Mouse (Mus musculus) midbrain, embryonic 15.5 days (tissue): ENCODE data around the gene Zfp367. TPM values are rescaled to one million over a fixed set of nuclear protein-coding genes. Genes with fewer than 3 reads are reported as not detected.

Source experiments
- ATAC-seq: fragments of 200-750 bp; cut with Nextera tagmentation; replicated peaks from 2 replicates; pipeline ENCODE4 v1.8.0; 2017; ENCODE audit warnings: moderate TSS enrichment
- H3K27ac ChIP-seq: fragments of 300-500 bp; sonication (generic); 2 replicates; pipeline ENCODE4 v1.5.1; 2015; ENCODE audit warnings: mild to moderate bottlenecking, inconsistent platforms
- H3K27me3 ChIP-seq: fragments of 300-500 bp; sonication (generic); replicated peaks from 2 replicates; pipeline ENCODE4 v1.6.1; 2015; ENCODE audit warnings: inconsistent platforms
- H3K36me3 ChIP-seq: fragments of 300-500 bp; sonication (generic); replicated peaks from 2 replicates; pipeline ENCODE4 v1.6.1; 2015; ENCODE audit warnings: inconsistent platforms
- H3K4me1 ChIP-seq: fragments of 300-500 bp; sonication (generic); 2 replicates; pipeline ENCODE4 v1.6.1; 2015; ENCODE audit warnings: inconsistent platforms
- H3K4me2 ChIP-seq: fragments of 300-500 bp; sonication (generic); 2 replicates; pipeline ENCODE4 v1.6.1; 2015; ENCODE audit warnings: inconsistent platforms, mild to moderate bottlenecking, moderate library complexity
- H3K4me3 ChIP-seq: fragments of 300-500 bp; sonication (generic); 2 replicates; pipeline ENCODE4 v1.5.1; 2015; ENCODE audit warnings: mild to moderate bottlenecking, inconsistent platforms
- H3K9ac ChIP-seq: fragments of 300-500 bp; sonication (generic); 2 replicates; pipeline ENCODE4 v1.6.1; 2015; ENCODE audit warnings: mild to moderate bottlenecking, inconsistent platforms
- H3K9me3 ChIP-seq: fragments of 300-500 bp; sonication (generic); 2 replicates; pipeline ENCODE4 v1.6.1; 2016; ENCODE audit warnings: inconsistent platforms
- WGBS: fragments of 180-500 bp; shearing (Covaris S2); methylation state at CpG from one replicate; pipeline ENCODE4 v1.1.7; 2015; ENCODE audit warnings: mixed read lengths; 5-methylcytosine and 5-hydroxymethylcytosine counted together
- polyA plus RNA-seq: library from polyadenylated mRNA; unstranded; fragments of >200 nt; fragmentation: Nextera tagmentation; extraction: Ambion mirVana; gene quantifications from 2 replicates; pipeline ENCODE4 v1.2.1, GENCODE M21; 2015

Gene Zfp367
- polyA plus RNA-seq, 1 experiment from 2014 or later = 4.9 TPM

DNA sequence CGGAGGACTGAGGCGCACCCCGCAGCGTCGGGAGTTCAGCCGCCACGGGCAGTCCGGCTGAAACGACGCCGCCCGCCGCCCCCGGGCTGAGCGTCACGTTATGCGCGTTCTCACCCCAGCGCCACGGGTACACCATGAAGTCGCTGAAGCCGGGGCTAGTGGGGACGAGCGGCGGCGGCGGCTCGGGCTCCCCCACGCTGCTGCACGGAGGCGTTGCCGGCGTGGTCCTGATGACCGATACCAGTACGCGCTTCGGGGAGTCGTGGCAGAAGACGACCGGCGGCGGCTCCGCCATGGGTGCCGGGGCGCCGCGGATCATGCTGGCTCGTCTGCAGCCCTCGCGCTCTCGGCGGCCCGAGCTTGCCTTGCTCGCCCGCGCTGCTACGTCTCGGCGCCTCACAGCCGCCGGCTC is 325 bp downstream of the Zfp367 start:
- Histone ChIP-seq H3K36me3 (no peaks in the 10 kb centered on the region), H3K27me3 (no peaks in the 10 kb centered on the region; the same call in 1 of the 2 replicates), H3K4me1 (peaks cover 7% of the 10 kb centered on the region), H3K27ac (peak overlapping the region; percentile 67), H3K9me3 (no peaks in the 10 kb centered on the region), H3K4me3 (peak overlapping the region; percentile 94), H3K9ac (peak overlapping the region; percentile 59), H3K4me2 (peak overlapping the region; percentile 96)
- peak; percentile 78 for ATAC-seq
- under 1% methylated on average over 60 of the region's 61 CpGs for WGBS

DNA sequence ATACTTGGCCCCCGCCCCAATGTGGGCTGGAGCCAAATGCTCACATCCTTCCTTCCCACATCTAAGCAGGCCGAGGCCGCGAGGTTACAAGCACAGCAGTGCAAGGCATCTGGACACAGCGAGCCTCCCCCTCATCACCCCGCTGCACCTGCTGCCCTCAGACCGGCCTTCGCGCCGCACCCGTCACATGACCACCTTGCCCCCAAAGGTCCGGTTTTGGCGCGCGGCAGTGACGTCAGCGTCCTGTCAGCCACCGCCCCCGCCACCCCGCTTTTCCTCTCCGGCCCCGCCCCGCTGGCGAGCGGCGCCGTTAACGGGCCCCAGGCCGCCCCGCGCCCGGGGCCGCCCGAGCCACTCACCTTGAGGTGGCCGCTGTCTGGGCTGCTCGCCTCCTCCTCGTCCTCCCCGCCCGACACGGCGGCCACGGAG is 747 bp downstream of the Zfp367 start:
- peak overlapping the region; percentile 59 for H3K9ac ChIP-seq
- H3K4me1 ChIP-seq = peaks cover 7% of the 10 kb centered on the region
- H3K4me3 ChIP-seq = peak overlapping the region; percentile 94
- peak; percentile 61 for ATAC-seq
- peak overlapping the region; percentile 96 for H3K4me2 ChIP-seq
- no peaks in the 10 kb centered on the region for H3K36me3 ChIP-seq
- H3K9me3 ChIP-seq = no peaks in the 10 kb centered on the region
- peak overlapping the region; percentile 67 for H3K27ac ChIP-seq
- no peaks in the 10 kb centered on the region for H3K27me3 ChIP-seq
- WGBS = 1% methylated on average over 33 of the region's 42 CpGs

DNA sequence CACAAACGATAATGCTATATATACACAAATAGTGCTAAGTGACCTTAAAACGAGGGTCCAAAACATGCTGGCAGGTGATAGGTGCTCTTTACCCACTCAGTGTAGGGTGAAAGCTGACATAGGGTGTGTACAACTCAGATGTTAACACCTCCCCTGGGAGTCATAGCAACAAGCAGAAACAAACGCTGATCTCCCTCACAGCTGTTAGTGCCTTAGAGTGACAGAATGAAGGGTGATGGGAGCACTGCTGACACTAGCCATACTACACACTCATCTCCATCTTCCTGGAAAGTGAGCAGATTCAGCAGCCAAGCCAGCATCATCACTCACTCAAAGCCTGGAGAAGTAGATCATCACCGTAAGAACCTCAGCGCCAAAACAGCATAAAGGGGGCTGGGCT is 2.9 kb downstream of the Zfp367 start:
- Histone ChIP-seq H3K9ac (no peak overlapping the region), H3K4me2 (no peak overlapping the region), H3K4me1 (peaks cover 7% of the 10 kb centered on the region), H3K27me3 (no peaks in the 10 kb centered on the region), H3K9me3 (no peaks in the 10 kb centered on the region), H3K4me3 (no peak overlapping the region), H3K36me3 (no peaks in the 10 kb centered on the region), H3K27ac (no peak overlapping the region)
- WGBS = 66% methylated on average over 5 of the region's 5 CpGs
- no peak for ATAC-seq

DNA sequence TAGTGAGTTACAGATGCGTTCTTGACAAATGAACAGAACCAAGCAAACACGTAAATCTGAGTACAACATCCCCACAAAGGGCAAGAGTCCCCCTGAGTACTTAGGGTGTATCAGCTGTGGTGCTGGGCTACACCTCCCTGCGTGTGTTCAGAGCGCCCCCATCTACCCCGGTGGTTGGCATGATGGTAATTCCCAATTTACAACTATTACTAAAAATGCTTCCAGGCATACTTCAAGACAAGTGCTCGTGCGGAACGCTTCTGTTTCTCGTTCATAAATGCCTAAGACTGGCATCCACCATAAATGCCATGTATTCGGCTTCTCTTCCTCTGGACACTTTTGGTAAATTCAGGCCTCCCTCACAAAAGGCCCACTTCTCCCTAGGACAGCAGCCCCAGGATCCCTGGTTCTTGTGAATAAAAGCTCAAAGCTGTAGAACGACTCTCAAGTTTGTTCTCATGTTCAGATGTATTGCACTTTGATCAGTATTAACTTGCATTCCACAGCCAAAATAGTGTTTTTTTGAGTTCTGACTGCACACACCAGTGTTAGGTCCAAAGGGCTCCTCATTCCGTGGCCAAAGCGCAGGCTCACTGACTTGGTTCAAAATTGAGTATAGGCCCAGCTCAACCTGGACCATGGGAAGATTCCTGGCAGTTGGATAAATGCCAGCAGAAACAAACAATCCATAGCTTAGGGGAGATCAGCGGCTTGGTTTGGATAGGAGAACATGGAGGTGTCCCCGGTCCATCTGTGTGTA is 23.2 kb downstream of the Zfp367 start:
- 0 out of 2 replicates have a peak, but pooled peaks have one; percentile 70 for ATAC-seq
- Histone ChIP-seq H3K4me3 (peak overlapping the region; percentile 46), H3K27me3 (no peaks in the 10 kb centered on the region; the same call in 1 of the 2 replicates), H3K4me1 (peaks cover 6% of the 10 kb centered on the region; the same call in 1 of the 2 replicates), H3K36me3 (no peaks in the 10 kb centered on the region), H3K9ac (no peak overlapping the region), H3K4me2 (peak overlapping the region; percentile 93), H3K9me3 (no peaks in the 10 kb centered on the region), H3K27ac (no peak overlapping the region)
- 45% methylated on average over 15 of the region's 15 CpGs for WGBS

DNA sequence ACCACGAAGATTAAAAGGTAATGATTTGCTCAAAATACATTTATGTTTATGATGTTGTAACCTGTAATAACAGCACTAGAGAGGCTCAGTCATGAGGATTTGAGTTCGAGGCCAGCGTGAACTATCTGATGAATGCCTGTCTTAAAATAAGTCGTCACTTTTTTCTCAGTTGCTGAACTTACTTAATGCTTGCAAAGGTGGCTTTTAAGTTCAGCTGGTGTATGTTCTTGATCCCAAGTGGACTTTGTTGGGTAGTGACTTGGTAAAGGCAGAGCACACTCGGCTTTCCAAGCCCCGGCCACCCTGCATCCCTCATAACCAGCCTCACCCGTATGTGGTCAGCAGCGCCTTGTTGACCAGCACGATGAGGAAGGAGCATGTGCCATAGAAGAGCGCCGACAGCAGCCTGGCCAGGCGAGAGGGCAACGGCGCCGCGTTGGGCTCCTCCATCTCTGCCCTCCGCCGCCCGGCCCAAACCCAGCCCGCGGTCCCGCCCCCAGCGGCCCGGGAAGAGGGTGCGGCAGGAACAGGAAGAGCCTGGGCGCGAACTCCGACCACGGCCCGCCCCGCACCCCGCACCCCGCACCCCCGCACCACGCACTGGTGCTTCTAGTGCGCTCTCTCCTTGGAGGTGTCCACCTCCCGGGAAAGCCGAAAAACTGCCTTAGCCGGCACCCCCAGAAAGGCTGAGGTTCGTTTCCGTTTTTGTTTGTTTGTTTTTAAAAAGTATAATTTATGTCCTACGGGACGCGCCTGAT is 24.0 kb downstream of the Zfp367 start, which contains the start of gene Slc35d2:
Slc35d2 (minus strand) TSS at position 511 of the 758 bp plus-strand sequence.
- no peak within 1 kb of the TSS for H3K27ac ChIP-seq
- peak within 1 kb of the TSS; percentile 44; the same call in 1 of the 2 replicates for H3K9ac ChIP-seq
- no peaks in the 10 kb centered on the region for H3K36me3 ChIP-seq
- peak within 1 kb of the TSS; percentile 93 for H3K4me2 ChIP-seq
- ATAC-seq = peak; percentile 65
- H3K27me3 ChIP-seq = no peaks in the 10 kb centered on the region; the same call in 1 of the 2 replicates
- peaks cover 6% of the 10 kb centered on the region; the same call in 1 of the 2 replicates for H3K4me1 ChIP-seq
- H3K9me3 ChIP-seq = no peaks in the 10 kb centered on the region
- WGBS = 9% methylated on average over 44 of the region's 44 CpGs
- H3K4me3 ChIP-seq = peak within 1 kb of the TSS; percentile 46

DNA sequence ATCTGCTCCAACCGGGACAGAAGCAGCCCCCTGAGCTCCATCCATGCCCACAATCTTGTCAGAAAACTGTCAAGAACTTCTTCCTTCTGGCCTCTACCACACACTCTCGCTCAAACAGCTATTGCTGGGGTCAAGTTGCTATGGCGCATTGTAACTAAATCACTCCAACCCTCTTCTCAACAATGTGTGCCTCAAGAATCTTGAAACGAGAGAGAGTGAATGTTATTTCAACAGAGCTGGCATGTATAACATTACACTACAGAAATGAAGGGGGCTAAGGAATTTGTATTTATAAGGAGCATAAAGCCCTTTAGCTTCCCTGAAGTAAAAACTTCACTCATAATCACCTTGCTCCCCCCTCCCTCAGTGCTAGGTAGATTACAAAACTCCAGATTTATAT is 26.7 kb downstream of the Zfp367 start:
- no peak for ATAC-seq
- no peaks in the 10 kb centered on the region for H3K36me3 ChIP-seq
- peaks cover 6% of the 10 kb centered on the region; the same call in 1 of the 2 replicates for H3K4me1 ChIP-seq
- no peak overlapping the region for H3K27ac ChIP-seq
- H3K27me3 ChIP-seq = no peaks in the 10 kb centered on the region; the same call in 1 of the 2 replicates
- H3K9me3 ChIP-seq = no peaks in the 10 kb centered on the region
- no peak overlapping the region for H3K4me2 ChIP-seq
- no peak overlapping the region for H3K9ac ChIP-seq
- 53% methylated on average over 4 of the region's 4 CpGs for WGBS
- no peak overlapping the region for H3K4me3 ChIP-seq

DNA sequence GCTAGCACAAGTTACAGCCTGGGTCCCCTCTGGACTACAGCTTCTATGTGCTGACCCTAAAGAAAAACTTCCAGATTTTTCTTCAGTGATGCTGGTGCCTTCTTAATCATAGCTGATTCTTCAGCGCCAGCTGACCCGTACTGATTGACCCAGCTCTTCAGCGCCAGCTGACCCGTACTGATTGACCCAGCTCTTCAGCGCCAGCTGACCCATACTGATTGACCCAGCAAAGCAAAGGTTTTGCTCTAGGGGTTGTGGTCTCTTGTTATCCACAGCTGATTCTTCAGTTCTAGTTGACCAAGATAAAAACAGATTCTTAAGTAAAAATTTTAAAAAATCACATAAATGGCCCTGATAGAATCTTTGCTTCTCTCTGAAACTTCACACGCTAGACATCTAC is 28.1 kb downstream of the Zfp367 start:
- no peak for ATAC-seq
- Histone ChIP-seq H3K4me3 (no peak overlapping the region), H3K27ac (no peak overlapping the region), H3K36me3 (no peaks in the 10 kb centered on the region), H3K27me3 (no peaks in the 10 kb centered on the region; the same call in 1 of the 2 replicates), H3K9me3 (no peaks in the 10 kb centered on the region), H3K4me2 (no peak overlapping the region), H3K4me1 (peaks cover 6% of the 10 kb centered on the region; the same call in 1 of the 2 replicates), H3K9ac (no peak overlapping the region)
- 83% methylated on average over 6 of the region's 6 CpGs for WGBS

DNA sequence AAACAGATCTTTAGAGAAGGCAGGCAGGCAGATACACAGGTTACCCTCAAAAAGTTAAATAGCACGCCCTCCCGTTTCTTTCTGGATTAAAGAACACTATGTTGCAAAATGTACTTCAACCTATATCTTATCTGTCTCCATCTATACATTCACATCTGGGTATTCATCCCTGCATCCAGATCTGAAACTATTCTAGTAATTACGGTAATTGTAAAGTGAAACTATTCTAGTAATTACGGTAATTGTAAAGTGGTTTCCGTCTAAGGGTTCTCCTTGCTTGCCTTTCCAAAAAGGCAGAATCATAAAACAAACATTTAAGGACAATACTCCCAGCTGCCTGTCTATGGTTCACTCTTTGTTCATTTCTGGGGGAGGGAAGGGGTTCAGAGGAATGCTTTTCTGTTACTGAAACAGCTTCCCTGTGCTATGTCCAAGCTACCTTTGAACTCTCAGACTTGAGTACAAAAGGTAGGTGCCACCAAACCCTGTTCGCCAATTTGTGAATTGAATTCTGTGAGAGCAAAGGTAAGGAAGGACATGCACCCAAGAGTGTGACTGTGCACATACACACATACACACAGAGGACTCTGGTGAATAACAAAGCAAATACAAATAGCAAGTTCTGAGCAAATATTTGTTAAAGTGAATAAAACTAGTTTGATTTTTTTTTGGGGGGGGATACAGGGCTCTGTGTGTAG is 29.4 kb downstream of the Zfp367 start:
- Histone ChIP-seq H3K27me3 (no peaks in the 10 kb centered on the region), H3K4me1 (no peaks in the 10 kb centered on the region), H3K9ac (no peak overlapping the region), H3K4me2 (no peak overlapping the region), H3K4me3 (no peak overlapping the region), H3K27ac (no peak overlapping the region), H3K9me3 (no peaks in the 10 kb centered on the region), H3K36me3 (no peaks in the 10 kb centered on the region)
- ATAC-seq = no peak
- 32% methylated on average over 6 of the region's 6 CpGs for WGBS

DNA sequence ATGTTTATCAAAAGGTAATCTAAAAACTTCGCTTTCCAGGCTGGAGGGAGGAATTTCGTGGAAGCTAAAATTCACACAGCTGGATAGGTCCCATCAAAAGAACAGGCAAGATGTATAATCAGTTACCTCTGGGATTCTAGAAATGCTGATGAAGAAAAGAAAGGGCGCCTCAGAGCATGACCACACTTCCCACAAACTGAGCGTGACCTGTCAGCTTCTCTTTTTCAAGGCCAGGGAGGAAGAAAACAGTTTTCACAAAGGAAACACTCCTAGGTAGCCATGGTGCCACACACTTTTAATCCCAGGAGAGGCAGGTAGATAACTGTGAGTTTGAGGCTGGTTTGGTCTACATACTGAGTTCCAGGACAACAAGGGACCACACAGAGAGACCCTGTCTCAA is 32.2 kb downstream of the Zfp367 start:
- no peak for ATAC-seq
- no peaks in the 10 kb centered on the region for H3K4me1 ChIP-seq
- H3K27ac ChIP-seq = no peak overlapping the region
- H3K27me3 ChIP-seq = no peaks in the 10 kb centered on the region
- H3K4me3 ChIP-seq = no peak overlapping the region
- no peaks in the 10 kb centered on the region for H3K36me3 ChIP-seq
- H3K9ac ChIP-seq = no peak overlapping the region
- H3K4me2 ChIP-seq = no peak overlapping the region
- WGBS = 57% methylated on average over 4 of the region's 4 CpGs
- H3K9me3 ChIP-seq = no peaks in the 10 kb centered on the region

DNA sequence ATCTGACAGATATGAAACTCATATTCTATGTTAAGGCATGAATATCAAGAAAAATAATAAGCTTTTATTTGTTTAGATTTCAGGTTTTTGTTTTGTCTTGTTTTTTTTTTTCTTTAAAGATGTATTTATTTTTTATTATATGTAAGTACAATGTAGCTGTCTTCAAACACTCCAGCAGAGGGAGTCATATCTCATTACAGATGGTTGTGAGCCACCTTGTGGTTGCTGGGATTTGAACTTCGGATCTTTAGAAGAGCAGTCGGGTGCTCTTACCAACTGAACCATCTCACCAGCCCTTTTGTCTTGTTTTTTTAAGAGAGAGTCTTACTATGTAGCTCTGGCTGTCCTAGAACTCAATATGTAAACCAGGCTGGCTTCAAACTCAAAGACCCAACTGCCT is 35.6 kb downstream of the Zfp367 start:
- no peak overlapping the region for H3K9ac ChIP-seq
- no peak overlapping the region for H3K27ac ChIP-seq
- no peaks in the 10 kb centered on the region for H3K4me1 ChIP-seq
- H3K36me3 ChIP-seq = no peaks in the 10 kb centered on the region
- H3K4me3 ChIP-seq = no peak overlapping the region
- ATAC-seq = no peak
- no peak overlapping the region for H3K4me2 ChIP-seq
- no peaks in the 10 kb centered on the region for H3K9me3 ChIP-seq
- WGBS = 62% methylated on average over 2 of the region's 2 CpGs
- H3K27me3 ChIP-seq = no peaks in the 10 kb centered on the region

DNA sequence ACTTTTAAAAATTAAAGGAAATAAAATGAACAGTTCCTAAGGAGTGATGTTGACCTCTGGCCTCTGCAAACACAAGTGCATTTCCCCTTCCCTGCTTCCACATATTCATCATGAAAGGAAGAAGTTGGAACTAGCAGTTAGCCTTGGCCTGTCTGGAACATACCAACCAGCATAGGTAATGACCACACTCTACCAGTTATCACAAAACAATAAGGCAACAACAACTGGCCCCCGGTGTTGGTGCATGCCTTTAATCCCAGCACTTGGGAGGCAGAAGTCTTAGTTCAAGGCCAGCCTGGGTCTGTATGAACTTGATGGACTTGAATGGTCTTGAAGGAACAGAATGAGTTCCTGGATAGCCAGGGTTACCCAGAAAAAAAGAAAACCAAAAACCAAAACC is 42.6 kb downstream of the Zfp367 start:
- no peaks in the 10 kb centered on the region for H3K27me3 ChIP-seq
- H3K4me2 ChIP-seq = no peak overlapping the region
- H3K9me3 ChIP-seq = no peaks in the 10 kb centered on the region
- H3K27ac ChIP-seq = no peak overlapping the region
- no peaks in the 10 kb centered on the region for H3K36me3 ChIP-seq
- WGBS = 95% methylated on average over 1 of the region's 1 CpGs
- ATAC-seq = no peak
- H3K4me3 ChIP-seq = no peak overlapping the region
- H3K9ac ChIP-seq = no peak overlapping the region
- H3K4me1 ChIP-seq = no peaks in the 10 kb centered on the region

DNA sequence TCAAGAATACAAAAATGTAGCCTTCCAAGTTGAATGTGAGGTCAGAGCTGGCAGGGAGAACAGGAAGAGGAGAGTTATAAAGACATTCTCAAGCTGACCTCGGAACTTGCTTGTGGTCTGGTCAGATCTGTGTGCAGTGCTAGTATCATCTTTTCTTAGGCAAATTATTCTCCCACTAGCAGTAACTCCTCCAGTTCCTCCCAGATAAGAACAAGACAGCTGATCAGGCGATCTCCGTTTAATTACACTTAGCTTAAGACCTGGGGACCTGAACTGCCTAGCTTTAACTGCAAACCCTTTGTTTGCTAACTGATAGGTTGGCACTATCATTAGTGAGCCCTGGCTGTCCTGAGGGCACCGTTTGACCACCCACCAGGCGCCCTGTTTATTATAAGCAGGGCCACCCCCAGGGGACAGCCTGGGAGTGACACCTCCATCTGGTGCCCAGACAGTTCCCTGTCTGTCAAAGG is 44.6 kb downstream of the Zfp367 start:
- Histone ChIP-seq H3K27me3 (no peaks in the 10 kb centered on the region), H3K4me2 (no peak overlapping the region), H3K4me1 (no peaks in the 10 kb centered on the region), H3K4me3 (no peak overlapping the region), H3K36me3 (no peaks in the 10 kb centered on the region), H3K27ac (no peak overlapping the region), H3K9me3 (no peaks in the 10 kb centered on the region), H3K9ac (no peak overlapping the region)
- WGBS = 27% methylated on average over 5 of the region's 5 CpGs
- ATAC-seq = peak; percentile 42; the same call in 1 of the 2 replicates
